Mouse (Mus musculus): ENCODE measurements at regions not wholly inside any gene's neighbourhood (a gene's known extent, or its start where the extent isn't known, plus 50 kb on each side); places are given as distances from the start of the nearest gene placed in this dataset.

DNA sequence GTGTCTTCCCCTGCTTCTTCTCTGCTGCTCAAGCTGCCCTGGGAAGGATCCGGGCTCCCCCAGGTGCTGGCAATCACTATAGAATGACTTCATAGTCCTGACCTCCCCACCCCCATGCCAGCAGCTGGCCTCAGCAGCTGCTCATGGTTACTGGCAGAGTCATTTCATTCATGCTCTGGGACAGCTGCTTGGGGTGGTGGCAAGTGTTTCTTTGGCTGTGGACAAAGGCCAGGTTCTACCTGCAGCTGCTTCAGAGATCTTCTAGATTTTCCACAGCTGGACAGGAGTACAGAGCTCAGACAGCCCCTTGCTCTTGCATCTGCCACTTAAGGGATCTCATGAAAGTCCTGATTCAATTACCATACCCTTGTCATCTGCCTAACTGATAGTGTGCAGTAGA is 243.4 kb upstream of the Cwc22 start:
- H3K4me3 ChIP-seq (ENCODE audit: insufficient read depth, low read length), result no peak overlapping the region
- H3K4me1 ChIP-seq (ENCODE audit: control insufficient read depth, insufficient read depth, low read length), result no peaks in the 10 kb centered on the region
- no peak for TF ChIP-seq CTCF (IDR thresholded peaks at IDR 0.05; ENCODE audit: low read depth, low read length)
- TF ChIP-seq POLR2A (IDR thresholded peaks at IDR 0.05; ENCODE audit: borderline replicate concordance, low read depth, low read length), result no peak
- no peak overlapping the region for H3K27ac ChIP-seq (ENCODE audit: insufficient read depth, low read depth, low read length)

DNA sequence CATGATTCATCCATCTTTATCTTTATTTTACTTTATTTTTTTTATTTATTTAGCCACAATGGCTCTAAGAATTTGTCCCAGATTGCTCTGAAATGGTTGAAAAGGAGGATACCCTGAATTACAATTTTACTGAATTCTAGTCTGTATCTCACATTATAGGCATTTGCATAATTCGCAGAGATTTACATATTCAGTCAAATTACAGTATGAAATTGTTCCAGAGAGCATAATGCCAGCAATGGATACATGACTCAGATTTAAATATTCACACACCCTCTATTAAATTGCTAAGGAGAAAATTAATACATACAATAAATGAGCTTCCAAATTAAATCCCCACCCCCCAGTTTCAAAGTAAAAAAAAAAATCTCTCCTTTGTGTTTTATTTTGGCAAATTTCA is 238.8 kb upstream of the Cwc22 start:
- no peaks in the 10 kb centered on the region for H3K4me1 ChIP-seq (ENCODE audit: control insufficient read depth, insufficient read depth, low read length)
- H3K4me3 ChIP-seq (ENCODE audit: insufficient read depth, low read length), result no peak overlapping the region
- TF ChIP-seq POLR2A (IDR thresholded peaks at IDR 0.05; ENCODE audit: borderline replicate concordance, low read depth, low read length) (no peak), CTCF (IDR thresholded peaks at IDR 0.05; ENCODE audit: low read depth, low read length) (no peak)
- no peak overlapping the region for H3K27ac ChIP-seq (ENCODE audit: insufficient read depth, low read depth, low read length)

DNA sequence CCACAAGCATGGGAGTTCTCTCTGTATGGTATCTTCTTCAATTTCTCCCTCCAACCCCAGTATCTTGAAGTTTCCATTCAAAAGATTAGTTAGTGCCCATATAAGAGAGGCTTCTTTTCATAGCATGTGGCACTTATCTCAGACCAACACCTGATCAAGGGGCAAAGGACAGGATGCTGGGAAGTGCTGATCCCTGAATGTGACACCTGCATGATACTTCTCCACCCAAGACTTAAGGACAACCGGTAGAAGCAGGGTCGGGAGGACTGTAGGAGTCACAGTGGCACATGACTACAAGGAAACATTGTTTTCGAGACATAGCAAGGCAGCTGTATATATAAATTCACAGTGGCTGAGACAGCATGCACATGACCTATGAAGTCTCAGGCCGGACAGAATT is 227.6 kb upstream of the Cwc22 start:
- Histone ChIP-seq H3K27ac (ENCODE audit: insufficient read depth, low read depth, low read length) (no peak overlapping the region), H3K4me1 (ENCODE audit: control insufficient read depth, insufficient read depth, low read length) (no peaks in the 10 kb centered on the region), H3K4me3 (ENCODE audit: insufficient read depth, low read length) (no peak overlapping the region)
- TF ChIP-seq POLR2A (IDR thresholded peaks at IDR 0.05; ENCODE audit: borderline replicate concordance, low read depth, low read length) (no peak), CTCF (IDR thresholded peaks at IDR 0.05; ENCODE audit: low read depth, low read length) (no peak)

DNA sequence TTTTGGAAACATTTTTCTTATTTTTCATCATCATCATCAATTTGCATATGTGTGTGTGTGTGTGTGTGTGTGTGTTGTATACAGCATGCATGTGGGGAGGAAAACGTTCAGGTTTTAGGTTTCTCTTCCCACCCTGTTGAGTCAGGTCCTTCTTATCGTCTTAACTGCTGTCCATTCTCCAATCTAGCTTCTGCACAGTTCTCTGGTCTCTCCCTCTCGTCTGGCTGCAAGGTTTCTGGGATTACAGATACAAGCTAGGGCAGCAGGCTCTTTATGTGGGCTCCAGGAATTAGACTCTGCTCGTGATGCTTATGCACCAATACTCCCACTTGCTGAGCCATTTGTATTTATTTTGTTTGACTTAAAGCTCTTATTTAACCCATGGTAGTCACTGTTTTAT is 226.6 kb upstream of the Cwc22 start:
- no peak overlapping the region for H3K4me3 ChIP-seq (ENCODE audit: insufficient read depth, low read length)
- no peak overlapping the region for H3K27ac ChIP-seq (ENCODE audit: insufficient read depth, low read depth, low read length)
- TF ChIP-seq POLR2A (IDR thresholded peaks at IDR 0.05; ENCODE audit: borderline replicate concordance, low read depth, low read length), result no peak
- no peak for TF ChIP-seq CTCF (IDR thresholded peaks at IDR 0.05; ENCODE audit: low read depth, low read length)
- H3K4me1 ChIP-seq (ENCODE audit: control insufficient read depth, insufficient read depth, low read length), result no peaks in the 10 kb centered on the region

DNA sequence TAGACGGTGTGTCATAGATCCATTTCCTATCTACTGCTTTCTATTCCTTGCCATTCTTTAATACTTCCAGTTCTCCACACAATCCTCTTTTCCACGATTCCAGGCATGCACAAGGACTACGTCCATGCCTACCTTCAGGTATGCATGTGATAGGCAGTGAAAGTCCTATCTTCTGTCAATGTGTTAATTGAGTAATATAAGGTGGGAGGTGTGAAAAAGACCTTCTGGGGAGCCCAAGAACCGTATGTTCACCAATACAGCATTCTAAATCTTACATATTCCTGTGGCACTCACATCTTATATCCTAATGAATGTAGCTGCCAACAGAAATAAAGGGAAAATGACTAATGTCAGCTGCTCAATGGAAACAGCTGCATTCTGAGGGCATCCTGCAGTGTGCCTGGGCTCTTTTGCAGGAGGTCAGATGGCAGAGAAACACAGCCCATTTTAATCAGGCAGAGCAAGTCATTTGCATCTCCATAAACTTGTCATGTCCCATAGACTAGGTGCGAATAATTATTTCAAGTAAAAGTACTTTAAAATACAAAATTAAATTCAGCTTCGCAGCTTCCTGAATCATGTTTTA is 224.1 kb upstream of the Cwc22 start:
- no peak overlapping the region for H3K4me3 ChIP-seq (ENCODE audit: insufficient read depth, low read length)
- TF ChIP-seq POLR2A (IDR thresholded peaks at IDR 0.05; ENCODE audit: borderline replicate concordance, low read depth, low read length) (no peak), CTCF (IDR thresholded peaks at IDR 0.05; ENCODE audit: low read depth, low read length) (no peak)
- no peak overlapping the region for H3K27ac ChIP-seq (ENCODE audit: insufficient read depth, low read depth, low read length)
- H3K4me1 ChIP-seq (ENCODE audit: control insufficient read depth, insufficient read depth, low read length), result no peaks in the 10 kb centered on the region

DNA sequence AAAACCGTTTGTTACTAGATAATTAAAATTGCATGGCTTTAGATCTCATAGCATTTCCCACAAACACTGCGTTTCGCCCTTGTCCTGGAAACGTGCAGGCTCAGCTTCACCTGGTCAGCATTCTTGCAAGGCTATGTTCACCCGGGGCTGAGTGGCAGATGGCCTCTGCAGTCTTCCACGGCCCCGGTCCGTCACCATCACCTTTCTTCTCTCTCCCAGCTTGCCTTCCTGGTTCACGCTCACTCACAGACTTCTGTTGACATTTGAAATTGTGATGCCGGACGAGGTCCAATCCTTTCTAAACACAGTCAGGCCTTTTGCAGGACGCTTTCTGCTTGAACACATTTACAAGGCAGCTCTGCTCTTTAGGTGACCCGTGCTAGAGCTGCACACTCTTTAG is 219.3 kb upstream of the Cwc22 start:
- no peak overlapping the region for H3K4me3 ChIP-seq (ENCODE audit: insufficient read depth, low read length)
- no peaks in the 10 kb centered on the region for H3K4me1 ChIP-seq (ENCODE audit: control insufficient read depth, insufficient read depth, low read length)
- no peak overlapping the region for H3K27ac ChIP-seq (ENCODE audit: insufficient read depth, low read depth, low read length)
- TF ChIP-seq CTCF (IDR thresholded peaks at IDR 0.05; ENCODE audit: low read depth, low read length), result no peak

DNA sequence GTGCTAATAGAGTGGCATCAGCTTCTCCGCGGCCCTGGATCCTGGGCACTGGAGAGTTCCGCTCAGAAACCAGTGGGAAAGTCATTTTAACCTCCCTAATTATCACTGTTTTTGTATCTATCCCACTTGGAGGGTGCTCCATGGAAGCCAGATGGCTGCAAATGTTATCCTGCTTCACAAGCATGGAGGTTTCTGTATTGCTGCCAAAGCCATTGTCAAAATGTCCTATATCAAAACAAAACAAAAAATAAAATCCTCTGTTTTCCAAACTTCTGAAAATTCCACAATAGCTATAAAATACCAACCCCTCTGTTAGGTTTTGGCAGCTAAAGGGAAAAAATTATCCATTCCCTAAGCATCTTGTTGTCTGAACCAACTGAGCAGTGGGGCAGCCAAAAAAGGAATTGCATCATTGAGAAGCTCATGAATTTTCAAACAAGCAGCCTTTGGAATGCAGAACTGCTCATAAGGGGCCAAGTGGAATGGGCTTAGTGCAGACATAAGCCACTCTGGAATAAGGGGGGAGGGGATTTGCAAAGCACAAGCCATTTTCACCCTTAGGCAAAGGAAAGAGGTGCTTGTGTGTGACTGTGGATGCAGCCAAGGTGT is 213.8 kb upstream of the Cwc22 start:
- H3K4me3 ChIP-seq (ENCODE audit: insufficient read depth, low read length), result no peak overlapping the region
- H3K27ac ChIP-seq (ENCODE audit: insufficient read depth, low read depth, low read length), result no peak overlapping the region
- H3K4me1 ChIP-seq (ENCODE audit: control insufficient read depth, insufficient read depth, low read length), result no peaks in the 10 kb centered on the region
- TF ChIP-seq POLR2A (IDR thresholded peaks at IDR 0.05; ENCODE audit: borderline replicate concordance, low read depth, low read length), result no peak
- no peak for TF ChIP-seq CTCF (IDR thresholded peaks at IDR 0.05; ENCODE audit: low read depth, low read length)

DNA sequence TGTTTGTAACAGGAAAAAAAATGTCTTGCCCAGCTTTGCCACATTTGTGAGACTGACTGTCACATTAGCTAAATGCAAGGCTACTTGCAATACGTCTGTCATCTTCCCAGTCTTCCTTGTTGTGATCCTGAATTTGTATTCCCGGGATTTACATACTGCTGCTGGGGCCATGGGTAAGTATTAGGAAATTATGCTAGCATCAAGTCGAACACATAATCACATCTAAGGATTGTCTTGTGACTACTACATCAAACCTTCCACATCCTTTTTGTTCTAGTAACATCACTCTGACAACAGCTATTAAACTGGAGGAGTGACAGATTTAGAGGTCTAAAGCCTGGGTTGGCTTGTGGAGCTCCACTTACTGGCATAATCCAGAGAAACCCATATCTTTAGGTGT is 164.2 kb upstream of the Cwc22 start:
- TF ChIP-seq POLR2A (IDR thresholded peaks at IDR 0.05; ENCODE audit: borderline replicate concordance, low read depth, low read length), result no peak
- no peak for TF ChIP-seq CTCF (IDR thresholded peaks at IDR 0.05; ENCODE audit: low read depth, low read length)
- Histone ChIP-seq H3K27ac (ENCODE audit: insufficient read depth, low read depth, low read length) (no peak overlapping the region), H3K4me1 (ENCODE audit: control insufficient read depth, insufficient read depth, low read length) (peaks cover 2% of the 10 kb centered on the region; the same call in 1 of the 2 replicates)

DNA sequence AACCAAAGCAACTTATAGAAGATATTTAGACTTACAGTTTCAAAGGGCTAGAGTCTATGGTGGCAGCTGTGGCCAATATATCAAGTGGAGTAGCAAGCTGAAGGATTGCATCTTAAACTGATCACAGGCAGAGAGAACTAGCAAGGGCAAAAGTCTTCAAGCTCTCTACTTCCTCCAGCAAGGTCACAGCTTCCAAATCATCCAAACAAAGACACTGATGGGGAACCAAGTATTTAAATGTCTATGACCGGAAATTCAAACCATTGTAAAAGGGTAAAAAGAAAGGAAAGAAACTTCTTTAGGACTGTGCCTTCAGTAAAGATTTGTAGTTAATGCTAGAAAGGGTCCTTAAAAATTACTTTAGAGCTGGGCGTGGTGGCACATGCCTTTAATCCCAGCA is 149.4 kb upstream of the Cwc22 start:
- TF ChIP-seq POLR2A (IDR thresholded peaks at IDR 0.05; ENCODE audit: borderline replicate concordance, low read depth, low read length) (no peak), CTCF (IDR thresholded peaks at IDR 0.05; ENCODE audit: low read depth, low read length) (no peak)
- Histone ChIP-seq H3K27ac (ENCODE audit: insufficient read depth, low read depth, low read length) (no peak overlapping the region), H3K4me1 (ENCODE audit: control insufficient read depth, insufficient read depth, low read length) (no peaks in the 10 kb centered on the region), H3K4me3 (ENCODE audit: insufficient read depth, low read length) (no peak overlapping the region)

More for the DNA sequence above, 164.2 kb upstream of the Cwc22 start:
- no peak overlapping the region for H3K4me3 ChIP-seq (ENCODE audit: insufficient read depth, low read length)

DNA sequence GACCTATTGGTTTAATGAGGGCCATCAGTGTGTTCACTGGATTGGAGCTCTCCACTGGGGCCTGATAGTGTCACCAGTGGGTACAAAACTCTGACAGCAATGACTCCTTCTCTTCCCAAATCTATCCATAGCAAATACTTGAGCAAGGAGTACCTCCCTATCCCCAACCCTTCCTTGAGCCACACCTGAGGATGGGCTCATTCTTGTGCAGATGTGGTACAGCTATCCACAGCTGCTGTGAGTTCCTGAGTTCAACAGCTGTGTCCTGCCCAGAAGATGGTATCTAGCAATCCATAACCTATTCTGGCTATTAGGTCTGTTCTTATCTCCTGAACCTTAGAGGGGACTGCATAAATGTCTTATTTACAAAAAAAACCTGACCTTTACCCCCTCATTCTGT is 148.7 kb upstream of the Cwc22 start:
- Histone ChIP-seq H3K4me1 (ENCODE audit: control insufficient read depth, insufficient read depth, low read length) (no peaks in the 10 kb centered on the region), H3K4me3 (ENCODE audit: insufficient read depth, low read length) (no peak overlapping the region), H3K27ac (ENCODE audit: insufficient read depth, low read depth, low read length) (no peak overlapping the region)
- TF ChIP-seq CTCF (IDR thresholded peaks at IDR 0.05; ENCODE audit: low read depth, low read length) (no peak), POLR2A (IDR thresholded peaks at IDR 0.05; ENCODE audit: borderline replicate concordance, low read depth, low read length) (no peak)

Data from bone marrow macrophage, adult 2 months (primary cell).